Mouse (Mus musculus) spleen, adult 2 months (tissue): ENCODE measurements at regions not wholly inside any gene's neighbourhood (a gene's known extent, or its start where the extent isn't known, plus 50 kb on each side); places are given as distances from the start of the nearest gene placed in this dataset.

Source experiments
- CTCF ChIP-seq: fragments of 200-500 bp; IDR thresholded peaks from 2 replicates; pipeline ENCODE4 v1.5.1; 2011; ENCODE audit warnings: mild to moderate bottlenecking, inconsistent platforms; ENCODE audit not compliant: insufficient read depth, insufficient read length, insufficient replicate concordance; ENCODE audit errors: extremely low read depth
- POLR2A ChIP-seq: fragments of 200-500 bp; IDR thresholded peaks from 2 replicates; pipeline ENCODE4 v1.6.1; 2011; ENCODE audit warnings: low read depth, low read length, inconsistent platforms

DNA sequence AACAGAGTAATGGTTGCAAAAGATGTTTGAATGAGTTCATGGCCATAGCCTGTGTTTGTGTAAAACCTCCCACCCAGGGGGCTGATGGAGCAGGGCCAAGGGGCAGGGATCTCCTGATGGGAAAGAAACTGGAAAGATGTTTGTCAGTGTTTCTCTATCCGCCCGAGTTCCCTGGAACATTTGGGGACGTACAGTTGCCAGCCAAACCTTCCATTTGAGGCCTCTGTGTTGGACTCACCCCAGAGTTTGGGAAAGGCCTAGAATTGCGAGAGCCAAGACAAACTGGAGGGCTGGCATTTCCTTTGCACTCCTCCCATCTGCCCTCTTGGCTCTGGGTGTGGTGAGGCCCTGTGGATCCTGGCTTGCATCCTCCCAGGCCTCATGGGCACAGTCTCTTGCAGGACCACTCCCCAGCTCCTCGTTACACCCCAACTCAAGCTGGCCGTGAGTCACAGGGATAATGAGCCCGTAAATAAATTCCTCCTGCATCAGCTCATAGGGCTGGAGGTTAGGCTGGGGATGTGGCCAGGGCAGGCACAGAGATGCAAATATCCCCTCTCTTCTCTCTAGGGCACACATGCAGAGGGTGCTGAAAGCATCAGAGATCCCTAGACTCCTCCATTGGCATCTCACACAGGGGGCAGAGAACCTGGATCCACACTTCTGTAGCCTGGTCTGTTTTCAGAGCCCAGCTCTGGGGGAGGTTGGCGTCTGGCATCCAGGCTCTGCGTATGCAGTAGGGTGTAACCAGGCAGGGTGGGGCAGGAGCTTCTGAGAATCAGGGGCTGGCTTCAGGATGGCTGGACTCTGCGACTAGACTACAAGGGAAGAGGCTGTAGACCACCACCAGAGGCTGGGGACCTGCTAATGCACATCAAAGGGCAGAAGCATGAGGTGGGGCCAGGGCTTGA, 306.7 kb downstream of the Rps24 start:
- no peak for TF ChIP-seq CTCF
- TF ChIP-seq POLR2A: no peak
